Mouse (Mus musculus) liver, embryonic 14.5 days (tissue): ENCODE measurements around the gene Pnpla8.

Experiments used
- CTCF ChIP-seq: IDR thresholded peaks from 2 replicates; pipeline ENCODE4 v1.5.1; 2016; ENCODE audit warnings: antibody characterized with exemption, low read depth, control low read depth
- EP300 ChIP-seq: IDR thresholded peaks from 2 replicates; pipeline ENCODE4 v1.6.1; 2016; ENCODE audit warnings: antibody characterized with exemption, low read depth

GRCm38 (mm10) chr12:44211555-44211954 is 9.6 kb upstream of the Pnpla8 start:
- no peak for TF ChIP-seq CTCF
- no peak for TF ChIP-seq EP300
